Mouse (Mus musculus) right cerebral cortex, adult 2 months (tissue): Measurements from ENCODE around the gene Zg16.
A peak's percentile ranks its signal among the peaks of the same experiment; 100 is the strongest.

Source experiments
- DNase-seq, 2 experiments: peaks; one replicate each; pipeline ENCODE4 v3.0.0; 2021 to 2022; ENCODE audit warnings: low spot score in 2 of 2

Gene Zg16

DNA sequence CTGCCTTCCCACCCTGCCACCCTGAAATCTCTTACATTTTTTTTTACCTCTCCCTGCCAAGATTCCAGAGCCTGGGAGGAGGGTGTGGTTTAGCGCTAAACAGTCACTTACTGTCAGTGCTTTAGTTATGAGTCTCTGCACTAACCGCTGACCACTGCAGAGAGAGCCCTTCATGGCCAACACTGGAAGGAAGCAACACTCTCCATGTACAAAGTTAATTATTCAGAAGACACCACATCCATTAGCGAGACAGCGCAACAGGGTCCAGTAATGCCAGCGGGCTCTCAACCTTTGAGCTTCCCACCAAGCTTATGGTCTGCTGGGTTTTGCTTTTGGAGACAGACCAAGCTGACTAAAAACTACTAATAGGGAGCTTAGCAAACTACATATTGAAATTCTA lies 10.9 kb downstream of the Zg16 start:
- DNase-seq: no peak

DNA sequence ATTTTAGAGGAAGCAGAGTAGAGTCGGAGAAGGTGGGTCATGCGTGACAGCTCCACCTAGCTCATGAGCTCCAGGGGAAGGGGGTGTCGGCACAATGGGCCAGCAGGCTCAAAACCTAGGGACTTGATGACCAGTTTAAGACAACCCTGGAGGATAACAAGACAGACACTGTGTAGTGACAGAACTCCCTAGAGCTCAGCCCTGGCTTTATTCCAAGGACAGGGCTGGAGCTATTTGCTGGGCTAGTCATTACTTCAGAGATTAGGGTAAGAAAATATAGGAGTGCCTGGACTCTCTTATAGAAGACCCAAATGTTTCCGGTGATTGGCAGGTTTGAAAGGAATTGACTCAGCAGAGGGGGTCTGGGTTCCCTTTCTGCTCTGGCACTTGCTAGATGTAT lies 13.9 kb downstream of the Zg16 start:
- DNase-seq: no peak

DNA sequence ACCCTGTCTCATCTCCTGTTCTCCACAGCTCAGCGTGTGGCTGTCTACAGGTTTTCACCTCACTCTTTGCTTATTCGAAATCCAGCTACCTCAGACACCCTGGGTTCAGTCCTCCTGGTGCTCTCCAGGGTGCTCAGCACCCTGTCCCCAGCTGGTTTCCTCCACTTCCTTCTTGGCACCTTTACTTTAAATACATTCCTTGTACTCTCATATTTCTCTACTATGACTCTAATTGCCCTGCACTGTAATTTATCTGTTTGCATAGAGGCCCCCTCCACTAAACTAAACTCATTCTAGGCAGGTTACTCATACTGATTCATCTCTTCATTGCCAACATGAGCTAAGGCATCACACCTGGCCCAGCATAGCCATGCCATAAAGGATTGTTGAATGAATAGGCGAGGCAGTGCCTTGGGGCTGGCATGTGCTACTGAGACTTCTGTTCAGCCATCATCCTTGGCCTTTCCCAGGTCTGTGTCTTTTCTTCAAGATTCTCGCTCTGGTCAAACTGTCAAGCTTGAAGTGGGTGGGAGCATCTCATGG lies 16.2 kb downstream of the Zg16 start:
- no peak for DNase-seq

DNA sequence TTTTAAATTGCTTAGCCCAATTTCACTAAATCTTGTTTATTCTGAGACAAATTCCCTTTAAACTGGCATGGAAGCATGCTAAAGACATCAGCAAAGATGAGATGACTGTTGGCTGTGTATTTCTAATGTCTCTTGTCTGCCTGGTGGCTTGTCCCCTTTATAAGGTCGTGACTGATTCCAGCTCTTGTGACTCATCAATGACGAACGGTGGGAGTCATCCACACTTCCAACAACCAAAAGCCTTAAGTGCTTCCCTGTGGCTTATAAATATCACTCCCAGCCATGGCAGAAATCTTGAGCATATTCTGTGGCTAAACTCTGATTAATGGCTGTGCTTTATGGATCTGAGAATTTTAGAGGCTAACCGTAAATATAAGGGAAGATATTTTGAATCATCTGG lies 20.8 kb downstream of the Zg16 start:
- no peak for DNase-seq

DNA sequence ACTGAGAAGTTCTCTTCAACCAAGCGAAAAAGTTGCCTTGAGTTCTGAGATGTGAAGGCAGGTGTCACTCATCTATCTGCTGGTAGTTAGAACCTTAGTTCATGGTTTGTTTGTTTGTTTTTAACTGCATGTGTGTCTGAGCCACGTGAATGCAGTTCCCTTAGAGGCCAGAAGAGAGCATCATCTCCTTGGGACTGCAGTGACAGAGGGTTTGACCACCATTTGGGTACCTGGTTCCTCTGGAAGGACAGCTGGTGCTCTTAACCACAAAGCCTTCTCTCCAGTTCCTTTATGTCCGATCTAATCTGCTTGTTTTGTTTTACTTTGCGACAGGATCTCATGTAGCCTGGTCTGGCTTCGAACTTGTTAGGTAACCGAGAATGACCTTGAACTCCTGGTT lies 21.6 kb downstream of the Zg16 start:
- no peak for DNase-seq

DNA sequence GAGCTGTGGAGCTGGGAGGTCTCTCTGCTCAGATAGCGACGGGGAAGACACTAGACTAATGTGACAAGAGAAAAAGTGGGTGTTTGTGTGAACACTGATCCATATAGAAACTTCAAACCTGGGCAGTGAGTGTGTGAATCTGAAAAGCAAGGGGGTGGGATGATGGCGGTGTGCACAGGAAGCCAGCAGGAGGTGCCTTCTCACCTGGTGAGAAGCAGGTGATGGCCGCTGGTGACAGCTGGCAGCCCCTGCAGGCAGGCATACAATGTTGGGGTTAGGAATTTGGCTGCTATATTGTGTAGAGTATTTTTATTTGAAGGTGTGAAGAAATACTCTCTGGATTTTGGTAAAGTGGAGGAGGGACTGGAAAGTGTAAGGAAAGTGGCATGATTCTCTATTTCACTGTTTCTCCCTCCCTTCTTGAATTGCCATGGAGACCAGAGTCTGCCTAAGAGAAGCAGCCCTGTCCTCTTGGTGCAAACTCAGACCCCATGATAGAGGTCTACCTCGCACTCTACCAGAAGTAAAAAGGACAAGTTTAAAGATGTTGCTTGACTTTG lies 32.0 kb downstream of the Zg16 start:
- DNase-seq: peak; percentile 8 to 20

DNA sequence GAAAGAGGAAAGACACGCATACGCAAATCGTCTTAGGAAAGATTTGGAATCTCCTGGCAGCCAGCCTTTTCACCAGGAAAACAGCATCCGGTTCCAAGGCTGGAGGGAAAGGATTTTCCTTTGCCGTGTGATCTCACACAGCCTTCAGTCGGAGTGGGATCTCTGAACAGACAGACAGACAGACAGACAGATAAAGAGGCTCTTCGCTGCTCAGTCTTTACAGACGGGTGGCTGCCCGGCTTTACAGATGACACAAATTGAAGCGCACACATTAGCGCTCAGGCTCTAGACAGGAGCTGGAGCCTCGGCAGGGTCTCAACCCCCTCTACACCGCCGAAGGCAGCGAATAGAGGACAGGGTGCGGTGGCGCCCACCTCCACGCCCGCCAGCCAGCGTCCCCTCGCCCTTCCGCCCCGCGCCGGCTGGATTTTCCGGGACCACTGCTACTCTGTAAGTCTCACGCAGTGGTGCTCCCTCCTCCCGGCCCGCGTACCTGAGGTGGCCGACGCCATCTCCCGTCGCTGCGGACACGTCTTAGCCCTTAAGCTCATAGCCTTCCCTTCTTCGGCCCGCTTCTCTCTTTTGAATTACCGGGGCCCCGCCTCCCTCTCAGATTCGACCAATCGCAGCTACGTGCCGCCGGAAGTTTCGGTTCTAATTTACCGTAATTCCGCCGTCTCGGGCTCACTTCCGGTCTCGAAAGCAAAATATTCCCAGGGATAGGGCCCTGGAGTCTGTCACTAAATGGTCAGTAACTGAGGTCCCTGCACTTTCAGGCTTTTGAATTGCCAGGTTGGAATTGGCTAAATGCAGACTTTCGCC lies 45.1 kb downstream of the Zg16 start, which contains the start of gene Kif22:
TSS of gene Kif22 (minus strand) at position 621 of the 822 bp plus-strand sequence.
- DNase-seq: peak; percentile 89 to 94

DNA sequence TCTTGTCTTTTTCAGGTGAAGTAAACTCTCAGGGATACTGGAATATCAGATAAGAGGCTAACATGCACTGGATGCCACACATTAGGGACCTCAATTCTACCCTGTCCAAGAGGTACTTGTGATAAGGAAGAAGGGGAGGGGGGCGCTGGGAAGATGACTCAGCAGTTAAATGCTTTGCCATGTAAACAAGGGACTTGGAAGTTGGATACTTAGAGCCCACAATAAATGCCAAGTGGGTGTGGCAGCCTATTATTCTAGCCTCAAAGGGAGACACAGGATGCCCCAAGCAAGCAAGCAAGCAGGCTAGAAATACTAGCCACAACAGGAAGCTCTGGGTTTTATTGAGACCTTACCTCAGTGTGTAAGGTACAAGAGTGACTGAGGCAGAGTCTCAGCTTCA lies 55.9 kb downstream of the Zg16 start:
- no peak for DNase-seq

DNA sequence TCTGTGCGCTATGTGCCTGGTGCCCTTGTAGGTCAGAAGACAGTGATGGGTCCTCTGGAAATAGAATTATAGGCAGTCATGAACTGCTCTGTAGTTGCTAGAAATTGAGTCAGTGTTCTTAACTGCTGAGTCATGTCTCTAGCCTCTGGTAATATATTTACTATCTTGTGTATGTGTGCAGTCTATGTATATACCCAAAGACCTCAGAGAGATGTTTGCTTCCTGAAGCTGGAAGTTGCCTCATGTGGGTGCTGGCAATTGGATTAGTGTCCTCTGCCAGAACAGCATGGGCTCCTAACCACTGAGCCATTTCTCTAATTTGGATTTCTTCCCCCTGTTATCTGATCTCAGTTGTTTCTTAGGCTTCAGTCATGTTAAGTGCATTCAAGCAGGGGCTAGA lies 57.0 kb downstream of the Zg16 start:
- no peak for DNase-seq

DNA sequence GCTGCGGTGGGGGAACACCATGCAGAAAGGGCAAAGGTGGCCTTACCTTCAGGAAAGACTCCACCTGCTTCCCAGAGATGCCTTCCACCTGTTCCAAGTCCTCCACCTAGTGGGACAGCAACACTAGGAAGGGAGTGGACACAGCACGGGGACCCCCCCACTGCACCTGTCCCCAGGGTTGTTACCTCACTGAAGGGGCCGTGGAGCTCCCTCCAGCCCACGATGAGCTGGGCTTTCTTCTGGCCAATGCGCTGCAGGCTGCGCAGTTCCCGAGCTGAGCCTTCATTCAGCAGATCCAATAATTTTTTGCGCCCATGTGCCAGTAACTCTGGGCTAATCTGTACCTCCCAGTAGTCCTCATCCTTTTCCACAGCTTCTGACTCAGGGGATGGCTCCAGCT lies 59.2 kb downstream of the Zg16 start:
- DNase-seq: peak in 1 of 2 experiments; percentile 28

DNA sequence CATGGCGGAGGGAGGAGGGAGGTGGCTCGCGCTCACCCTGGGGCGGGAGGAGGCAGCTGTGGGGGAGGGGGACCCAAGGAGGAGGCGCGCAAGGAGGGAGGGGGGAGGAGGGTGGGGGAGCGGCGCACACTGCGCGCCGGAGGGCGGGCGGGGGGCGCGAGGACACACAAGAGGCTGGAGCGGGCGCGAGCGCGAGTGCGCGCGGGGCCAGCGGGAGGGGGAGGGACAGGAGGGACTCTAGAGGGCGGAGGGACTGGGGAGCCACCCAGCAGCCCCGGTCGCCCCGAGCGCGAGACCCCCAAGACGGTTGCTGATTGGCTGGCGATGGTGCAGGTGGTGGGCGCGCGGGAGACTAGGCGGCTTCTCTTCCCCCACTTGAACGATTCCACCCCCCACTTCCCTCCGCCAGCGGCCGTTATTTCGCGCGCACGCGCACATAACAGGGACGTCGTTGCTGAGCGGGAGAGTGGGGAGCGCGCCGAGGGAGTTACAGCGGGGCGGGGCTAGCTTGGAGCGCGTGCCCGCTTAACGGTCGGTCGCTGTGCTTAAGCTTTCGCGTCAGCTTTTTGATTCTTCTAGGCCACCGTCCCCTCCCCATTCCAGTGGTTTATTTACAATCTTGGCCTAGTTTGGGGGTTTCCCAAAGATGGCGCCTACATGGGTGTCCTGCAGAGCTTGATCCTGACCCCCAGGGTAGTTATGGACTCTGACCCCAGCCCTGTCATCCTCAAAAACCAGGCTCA lies 60.0 kb downstream of the Zg16 start, which contains the start of gene Maz:
TSS of gene Maz (minus strand) at position 54 of the 743 bp plus-strand sequence.
- peak; percentile 99 to 100 for DNase-seq

DNA sequence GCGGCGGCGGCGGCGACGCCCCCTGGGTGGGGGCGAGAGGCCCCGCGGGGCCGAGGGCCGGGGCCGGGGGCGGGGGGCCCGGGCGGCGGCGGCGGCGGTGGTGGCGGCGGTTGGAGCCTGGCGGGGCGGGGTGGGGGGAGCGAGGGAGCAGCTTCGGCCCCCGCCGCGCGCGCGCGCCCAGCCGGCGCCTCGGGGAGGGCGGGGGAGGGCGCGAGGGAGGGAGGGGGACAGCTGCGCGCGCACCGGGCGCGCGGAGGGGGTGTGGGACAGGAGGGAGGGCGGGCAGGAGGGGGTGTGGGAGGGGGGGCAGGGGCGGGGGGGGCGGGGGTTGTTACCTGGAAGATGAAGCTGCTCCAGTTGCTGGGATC lies 60.5 kb downstream of the Zg16 start:
- peak in 1 of 2 experiments; percentile 39 for DNase-seq

DNA sequence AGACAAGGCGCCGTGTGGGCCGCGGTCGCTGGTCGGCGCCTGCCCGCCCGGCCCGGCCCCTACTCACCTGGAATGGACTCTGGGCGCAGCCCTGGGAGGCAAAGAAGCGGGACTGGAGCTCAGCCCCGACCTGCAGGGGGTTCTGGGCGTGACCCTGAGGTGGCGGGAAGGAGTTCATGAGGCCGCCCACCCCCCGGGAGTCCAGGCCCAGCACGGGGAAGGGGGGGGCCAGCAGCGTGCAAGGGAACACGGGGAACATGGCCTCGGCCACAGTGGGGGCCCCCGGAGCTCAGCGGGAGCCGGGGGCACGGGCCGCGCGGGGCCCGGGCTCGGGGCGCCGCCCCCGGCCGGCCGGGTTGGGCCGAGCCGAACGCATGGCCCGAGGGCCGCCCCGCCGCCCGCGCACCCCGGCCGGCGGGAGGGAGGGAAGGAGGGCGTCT lies 60.9 kb downstream of the Zg16 start:
- peak; percentile 33 to 44 for DNase-seq

DNA sequence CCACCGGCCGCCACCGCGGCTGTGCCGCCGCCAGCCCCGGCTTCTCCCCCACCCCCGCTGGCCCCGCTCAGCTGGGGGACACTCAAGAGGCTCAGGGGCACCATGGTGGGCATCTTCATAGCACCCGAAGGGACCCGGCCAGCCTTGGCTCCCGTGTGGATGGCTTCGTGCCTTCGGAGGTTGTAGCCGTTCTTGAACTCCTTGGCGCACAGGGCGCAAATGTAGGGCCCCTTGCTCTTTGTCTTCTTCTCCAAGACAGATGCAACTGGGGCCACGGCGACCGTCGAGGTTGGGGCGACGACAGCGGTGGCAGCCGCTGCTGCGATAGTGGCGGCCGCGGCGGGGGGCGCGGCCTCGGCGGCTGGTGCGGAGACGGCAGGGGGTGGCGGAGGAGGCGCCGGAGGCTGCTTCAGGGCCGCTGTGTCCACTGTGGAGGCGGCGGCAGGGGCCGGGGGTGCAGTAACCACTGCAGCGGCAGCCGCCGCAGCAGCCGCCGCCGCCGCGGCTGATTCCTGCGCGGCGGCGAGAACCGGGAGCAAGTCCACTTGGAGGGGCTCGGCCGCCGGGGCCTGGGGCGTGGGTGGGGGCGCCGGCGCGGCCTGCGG lies 61.5 kb downstream of the Zg16 start:
- DNase-seq: no peak

DNA sequence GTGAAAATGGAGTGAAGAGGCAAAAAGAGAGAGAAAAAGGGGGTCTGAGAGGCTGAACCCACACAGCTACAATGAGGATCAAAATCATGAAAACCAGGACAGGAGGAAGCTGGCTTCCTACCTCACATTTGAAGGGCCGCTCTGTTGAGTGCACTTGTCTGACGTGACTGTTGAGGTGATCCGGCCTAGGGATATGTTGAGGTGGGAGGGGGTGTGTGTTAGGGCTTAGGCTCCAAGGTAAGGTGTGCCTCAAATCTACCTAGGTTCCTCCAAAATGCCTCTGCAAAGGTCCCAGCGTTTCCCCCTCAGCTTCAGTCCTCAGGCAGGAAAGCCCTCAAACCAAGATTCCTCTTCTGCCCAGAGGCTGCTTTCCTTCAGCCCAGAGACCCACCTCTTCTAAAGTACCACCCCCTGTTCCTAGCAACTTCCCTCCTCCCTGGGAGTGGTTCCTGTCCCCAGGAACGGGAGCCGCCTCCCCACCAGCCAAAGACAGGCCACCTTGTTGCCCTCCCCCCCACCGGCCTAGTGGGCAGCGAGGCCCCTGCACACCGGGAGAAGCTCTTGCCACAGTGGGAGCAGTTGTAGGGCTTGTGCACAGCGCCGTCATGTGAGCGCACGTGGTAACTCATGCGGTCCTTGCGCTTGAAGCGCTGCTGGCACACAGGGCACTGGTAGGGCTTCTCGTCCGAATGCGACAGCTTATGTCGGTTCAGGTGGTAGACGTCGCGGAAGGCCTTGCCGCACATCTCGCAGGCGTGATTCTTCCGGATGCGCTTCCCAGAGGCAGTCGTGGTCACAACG lies 62.2 kb downstream of the Zg16 start:
- peak; percentile 78 to 83 for DNase-seq

DNA sequence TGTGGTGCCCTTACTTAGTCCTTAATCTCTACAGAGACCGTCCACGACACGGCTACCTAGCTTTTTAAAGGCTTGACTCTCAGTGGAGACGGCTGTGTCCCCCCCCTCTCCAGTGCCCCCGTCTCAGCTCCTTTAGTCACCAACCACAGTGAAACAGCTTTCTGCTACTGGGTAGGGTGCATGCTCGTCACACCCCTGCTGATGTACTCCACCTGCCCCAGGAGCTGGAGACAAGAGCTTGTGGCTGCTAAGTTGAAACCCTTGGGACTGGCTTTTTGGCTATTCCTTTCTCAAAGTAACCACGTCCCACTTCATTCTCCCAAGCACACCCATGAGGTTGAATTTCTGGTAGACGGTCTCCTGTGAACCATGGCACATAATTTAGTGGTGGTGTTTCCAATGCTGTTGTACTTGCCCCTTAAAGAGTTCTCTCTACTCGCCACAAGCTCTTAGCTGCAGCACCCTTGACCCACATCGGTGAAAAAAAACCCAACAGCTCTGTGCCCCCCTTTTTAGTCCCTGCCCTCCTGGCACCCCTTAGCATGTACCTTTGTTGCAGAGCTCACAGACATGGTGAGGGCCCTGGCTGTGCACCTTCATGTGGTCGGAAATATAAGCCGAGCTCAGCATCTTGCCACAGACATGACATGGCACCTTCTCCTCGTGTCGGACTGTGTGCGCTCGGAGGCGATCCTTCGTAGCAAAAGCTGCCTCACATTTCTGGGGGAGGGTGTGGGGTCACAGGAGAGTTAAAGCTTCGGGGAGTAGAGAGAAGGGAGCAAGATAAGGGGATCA lies 63.0 kb downstream of the Zg16 start:
- DNase-seq: no peak

DNA sequence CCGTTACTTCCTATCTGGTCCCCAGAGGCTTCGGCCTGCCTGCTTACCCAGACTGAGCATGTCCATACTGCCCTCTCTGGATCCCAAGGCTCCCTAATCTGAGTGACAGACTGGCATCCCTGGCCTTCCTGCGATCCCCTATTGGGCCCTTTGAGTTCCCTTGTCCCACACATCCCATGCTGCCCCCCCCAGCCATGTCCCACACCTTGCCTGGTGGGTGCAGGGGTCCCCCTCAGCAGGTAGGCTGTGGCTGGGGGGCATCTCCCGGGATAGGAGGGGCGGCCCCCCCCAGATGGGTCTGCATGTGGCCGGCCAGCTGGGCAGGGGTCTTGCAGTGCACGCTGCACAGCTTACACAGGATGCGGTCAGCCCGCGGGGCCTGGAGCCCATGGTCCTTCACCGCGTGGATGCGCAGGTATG lies 63.8 kb downstream of the Zg16 start:
- DNase-seq: no peak

DNA sequence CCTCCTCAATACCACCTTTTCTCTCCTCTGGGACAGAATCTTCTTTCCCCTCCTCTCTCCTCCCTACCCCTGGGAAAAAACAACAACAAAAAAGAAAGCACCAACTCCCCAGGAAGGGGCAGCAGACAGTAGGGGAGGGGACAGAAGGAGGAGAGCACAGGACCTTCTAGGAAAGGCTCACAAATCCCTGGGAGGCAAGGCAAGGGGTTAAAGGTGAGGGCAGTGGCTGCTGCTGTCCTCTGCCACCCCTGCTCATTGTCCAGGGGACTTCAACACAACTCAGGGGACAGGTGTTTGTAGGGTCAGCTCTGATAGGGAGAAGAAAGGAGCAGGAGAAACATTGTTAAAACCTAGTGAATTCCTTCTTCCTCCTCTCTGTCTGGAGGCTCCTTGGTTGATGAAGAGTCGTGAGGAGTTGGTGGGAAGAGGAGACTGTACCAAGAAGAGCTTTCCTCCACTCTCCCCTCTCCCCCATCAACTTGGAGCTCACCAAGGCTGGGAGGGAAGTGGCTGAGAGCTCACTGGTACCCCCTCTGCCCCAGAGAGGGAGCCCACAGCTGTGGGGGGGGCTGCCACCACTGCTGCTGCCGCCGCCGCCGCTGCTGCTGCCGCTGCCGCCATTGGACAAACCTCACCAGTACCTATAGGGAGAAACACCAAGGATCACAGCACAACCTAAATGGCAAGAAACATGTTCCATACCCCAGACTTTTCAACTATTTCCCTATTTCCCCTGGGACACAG lies 64.4 kb downstream of the Zg16 start:
- DNase-seq: no peak
